Mouse (Mus musculus): ENCODE measurements around the gene Emx1.

- TF ChIP-seq POLR2A (IDR thresholded peaks at IDR 0.05; ENCODE audit: low read depth, low read length), result no peak
- no peak for TF ChIP-seq CTCF (IDR thresholded peaks at IDR 0.05; ENCODE audit: extremely low read depth, insufficient read depth, insufficient read length, insufficient replicate concordance)
These were observed 3.4 kb downstream of the Emx1 start for GRCm38 (mm10) chr6:85190671-85191070.

All from spleen, adult 2 months (tissue).